Mouse (Mus musculus) embryonic facial prominence, embryonic 11.5 days (tissue): ENCODE measurements around the gene Crk. TPM values are rescaled to one million over a fixed set of nuclear protein-coding genes. Genes with fewer than 3 reads are reported as not detected.
A peak's percentile ranks its signal among the peaks of the same experiment; 100 is the strongest.

Experiments
- ATAC-seq: fragments of 200-750 bp; cut with Nextera tagmentation; replicated peaks from 2 replicates; pipeline ENCODE4 v1.8.0; 2017; ENCODE audit warnings: low read depth; ENCODE audit not compliant: insufficient number of reproducible peaks, low FRiP score, low TSS enrichment
- DNase-seq: peaks from one replicate; pipeline ENCODE4 v3.0.0-alpha.2; 2015; ENCODE audit warnings: low spot score
- H3K27ac ChIP-seq: fragments of 300-500 bp; sonication (generic); replicated peaks from 2 replicates; pipeline ENCODE4 v1.5.1; 2014; ENCODE audit warnings: mild to moderate bottlenecking, low read depth, low read length, control low read depth
- H3K27me3 ChIP-seq: fragments of 300-500 bp; sonication (generic); 2 replicates; pipeline ENCODE4 v1.6.1; 2014; ENCODE audit warnings: mild to moderate bottlenecking, low read length, moderate library complexity, mixed read lengths; ENCODE audit not compliant: control insufficient read depth, insufficient read depth
- H3K36me3 ChIP-seq: fragments of 300-500 bp; sonication (generic); replicated peaks from 2 replicates; pipeline ENCODE4 v1.6.1; 2014; ENCODE audit warnings: low read depth, mild to moderate bottlenecking, low read length, moderate library complexity, mixed read lengths; ENCODE audit not compliant: control insufficient read depth, insufficient read depth
- H3K4me1 ChIP-seq: fragments of 300-500 bp; sonication (generic); 2 replicates; pipeline ENCODE4 v1.6.1; 2014; ENCODE audit warnings: low read length, mixed read lengths; ENCODE audit not compliant: control insufficient read depth, insufficient read depth
- H3K4me2 ChIP-seq: fragments of 300-500 bp; sonication (generic); 2 replicates; pipeline ENCODE4 v1.6.1; 2014; ENCODE audit warnings: low read depth, mild to moderate bottlenecking, control low read depth, low read length, moderate library complexity
- H3K4me3 ChIP-seq: fragments of 300-500 bp; sonication (generic); 2 replicates; pipeline ENCODE4 v1.5.1; 2014; ENCODE audit warnings: low read depth, low read length, control low read depth
- H3K9ac ChIP-seq: fragments of 300-500 bp; sonication (generic); replicated peaks from 2 replicates; pipeline ENCODE4 v1.6.1; 2014; ENCODE audit warnings: mild to moderate bottlenecking, control low read depth, low read length
- H3K9me3 ChIP-seq: fragments of 300-500 bp; sonication (generic); replicated peaks from 2 replicates; pipeline ENCODE4 v1.6.1; 2016; ENCODE audit warnings: mild to moderate bottlenecking, low read length, inconsistent platforms, mixed read lengths; ENCODE audit not compliant: control insufficient read depth
- WGBS: fragments of 180-500 bp; shearing (Covaris S2); extraction: QIAGEN DNeasy Blood & Tissue Kit; methylation state at CpG from one replicate; pipeline ENCODE4 v1.1.7; 2014; 5-methylcytosine and 5-hydroxymethylcytosine counted together
- polyA plus RNA-seq: library from polyadenylated mRNA; unstranded; fragments of >200 nt; fragmentation: Nextera tagmentation; extraction: Ambion mirVana; gene quantifications from 2 replicates; pipeline ENCODE4 v1.2.1, GENCODE M21; 2014

Crk gene
- polyA plus RNA-seq, 1 experiment from 2014 or later = 118 TPM

DNA sequence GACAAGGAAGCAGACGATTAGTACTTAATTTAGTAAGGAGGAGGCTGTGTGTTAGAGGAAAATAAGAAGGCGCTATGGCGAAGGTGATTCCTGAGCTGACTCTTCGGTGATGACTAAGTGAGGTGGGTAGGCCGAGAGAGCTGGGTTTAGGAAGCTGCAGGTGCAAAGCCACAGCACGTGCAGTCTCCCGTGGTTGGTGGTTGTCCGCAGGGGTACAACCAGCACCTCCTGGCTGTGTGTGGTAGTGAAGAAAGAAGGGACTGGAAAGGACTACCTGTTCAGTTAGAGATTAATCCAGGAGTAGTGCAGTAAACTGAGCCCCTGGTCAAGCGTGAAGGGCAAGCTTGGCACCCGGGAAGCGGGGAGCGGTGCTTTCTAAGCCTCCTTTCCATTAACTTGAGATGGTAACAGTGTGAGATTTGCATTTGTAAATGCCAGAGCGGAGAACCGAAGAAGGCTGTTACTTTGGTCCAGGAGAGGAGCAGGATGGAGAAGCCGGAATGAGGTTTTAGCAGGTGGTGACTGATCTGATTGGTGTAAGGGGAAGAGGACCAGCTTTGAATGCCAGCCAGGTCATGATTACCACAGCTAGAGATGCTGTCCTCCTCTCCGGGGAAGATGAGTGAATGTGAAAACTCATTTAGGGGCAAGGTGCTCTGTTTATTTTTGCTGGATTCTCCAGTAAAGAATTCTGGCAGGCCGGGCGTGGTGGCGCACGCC lies 26.7 kb upstream of the Crk start:
- WGBS = 17% methylated on average over 20 of the region's 20 CpGs
- DNase-seq (no peak), ATAC-seq (no peak)
- peaks cover 15% of the 10 kb centered on the region for H3K27me3 ChIP-seq
- peak overlapping the region; percentile 67 for H3K4me3 ChIP-seq
- H3K27ac ChIP-seq = no peak overlapping the region
- H3K4me2 ChIP-seq = peak overlapping the region; percentile 91
- H3K9me3 ChIP-seq = no peaks in the 10 kb centered on the region
- peaks cover 9% of the 10 kb centered on the region for H3K4me1 ChIP-seq
- H3K9ac ChIP-seq = peak overlapping the region; percentile 78
- no peaks in the 10 kb centered on the region for H3K36me3 ChIP-seq

GRCm38 (mm10) chr11:75652942-75653684 lies 25.9 kb upstream of the Crk start:
- peaks cover 9% of the 10 kb centered on the region for H3K4me1 ChIP-seq
- H3K27me3 ChIP-seq = peaks cover 15% of the 10 kb centered on the region
- H3K9me3 ChIP-seq = no peaks in the 10 kb centered on the region
- DNase-seq (no peak), ATAC-seq (no peak)
- H3K4me3 ChIP-seq = 0 out of 2 replicates have a peak overlapping the region, but pooled peaks have one; percentile 2
- no peak overlapping the region for H3K9ac ChIP-seq
- 28% methylated on average over 14 of the region's 14 CpGs for WGBS
- H3K36me3 ChIP-seq = no peaks in the 10 kb centered on the region
- peak overlapping the region; percentile 94; the same call in 1 of the 2 replicates for H3K4me2 ChIP-seq
- no peak overlapping the region for H3K27ac ChIP-seq

- ATAC-seq (peak; percentile 12; the same call in 1 of the 2 replicates), DNase-seq (peak; percentile 88)
- peak overlapping the region; percentile 37; the same call in 1 of the 2 replicates for H3K9ac ChIP-seq
- peaks cover 15% of the 10 kb centered on the region for H3K27me3 ChIP-seq
- 1% methylated on average over 33 of the region's 45 CpGs for WGBS
- H3K36me3 ChIP-seq = no peaks in the 10 kb centered on the region
- H3K27ac ChIP-seq = no peak overlapping the region
- H3K4me2 ChIP-seq = peak overlapping the region; percentile 94
- H3K9me3 ChIP-seq = no peaks in the 10 kb centered on the region
- peak overlapping the region; percentile 46 for H3K4me3 ChIP-seq
- H3K4me1 ChIP-seq = peaks cover 9% of the 10 kb centered on the region
Observed at GRCm38 (mm10) chr11:75653781-75654470, 25.1 kb upstream of the Crk start.

DNA sequence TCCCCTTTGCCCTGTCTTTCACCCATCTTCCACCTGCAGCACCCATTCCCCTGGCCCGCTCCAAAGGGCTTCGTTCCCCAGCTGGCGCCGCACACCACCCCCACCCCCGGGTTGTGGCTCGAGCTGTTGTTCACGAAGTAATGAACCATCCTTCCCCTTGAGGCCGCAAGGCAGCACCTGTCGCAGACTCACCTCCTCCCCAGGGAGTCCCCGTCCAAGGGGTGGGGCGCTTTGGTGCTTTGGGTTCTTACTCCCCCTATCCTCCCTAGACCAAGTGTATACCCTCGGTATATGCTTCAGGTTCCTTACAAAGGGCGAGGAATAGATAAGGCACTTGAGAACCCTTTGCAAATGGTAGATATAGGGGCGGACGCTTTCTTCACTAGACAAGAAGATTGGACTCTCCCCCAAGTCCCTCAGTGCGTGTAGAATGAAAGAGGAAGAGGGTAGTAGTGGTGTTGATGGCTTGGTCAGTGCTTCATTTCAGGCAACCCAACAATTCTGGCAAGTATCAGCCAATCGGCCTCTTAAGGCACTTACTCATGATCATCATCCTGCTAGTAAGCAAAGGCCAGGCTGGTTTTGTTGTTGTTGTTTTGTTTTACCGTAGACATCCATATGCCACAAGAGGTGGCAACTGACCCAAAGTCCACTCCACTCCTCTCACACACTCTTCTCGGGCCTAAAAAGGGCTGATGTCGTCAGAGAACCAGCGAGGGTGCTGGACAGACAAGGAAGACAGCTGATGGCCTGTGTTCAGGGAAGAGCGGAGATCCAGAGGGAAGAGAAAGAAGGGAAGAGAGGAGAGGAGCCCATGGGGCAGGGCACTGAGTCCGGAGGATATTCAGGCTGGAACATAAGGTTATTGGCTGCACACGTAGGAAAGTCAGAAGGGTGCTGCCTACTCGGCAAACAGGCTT lies 24.3 kb upstream of the Crk start:
- WGBS = 41% methylated on average over 25 of the region's 25 CpGs
- DNase-seq = no peak
- Histone ChIP-seq H3K4me3 (peak overlapping the region; percentile 46), H3K4me2 (peak overlapping the region; percentile 94), H3K27ac (no peak overlapping the region), H3K27me3 (peaks cover 15% of the 10 kb centered on the region), H3K4me1 (peaks cover 9% of the 10 kb centered on the region), H3K9me3 (no peaks in the 10 kb centered on the region), H3K9ac (no peak overlapping the region), H3K36me3 (no peaks in the 10 kb centered on the region)
- no peak for ATAC-seq

DNA sequence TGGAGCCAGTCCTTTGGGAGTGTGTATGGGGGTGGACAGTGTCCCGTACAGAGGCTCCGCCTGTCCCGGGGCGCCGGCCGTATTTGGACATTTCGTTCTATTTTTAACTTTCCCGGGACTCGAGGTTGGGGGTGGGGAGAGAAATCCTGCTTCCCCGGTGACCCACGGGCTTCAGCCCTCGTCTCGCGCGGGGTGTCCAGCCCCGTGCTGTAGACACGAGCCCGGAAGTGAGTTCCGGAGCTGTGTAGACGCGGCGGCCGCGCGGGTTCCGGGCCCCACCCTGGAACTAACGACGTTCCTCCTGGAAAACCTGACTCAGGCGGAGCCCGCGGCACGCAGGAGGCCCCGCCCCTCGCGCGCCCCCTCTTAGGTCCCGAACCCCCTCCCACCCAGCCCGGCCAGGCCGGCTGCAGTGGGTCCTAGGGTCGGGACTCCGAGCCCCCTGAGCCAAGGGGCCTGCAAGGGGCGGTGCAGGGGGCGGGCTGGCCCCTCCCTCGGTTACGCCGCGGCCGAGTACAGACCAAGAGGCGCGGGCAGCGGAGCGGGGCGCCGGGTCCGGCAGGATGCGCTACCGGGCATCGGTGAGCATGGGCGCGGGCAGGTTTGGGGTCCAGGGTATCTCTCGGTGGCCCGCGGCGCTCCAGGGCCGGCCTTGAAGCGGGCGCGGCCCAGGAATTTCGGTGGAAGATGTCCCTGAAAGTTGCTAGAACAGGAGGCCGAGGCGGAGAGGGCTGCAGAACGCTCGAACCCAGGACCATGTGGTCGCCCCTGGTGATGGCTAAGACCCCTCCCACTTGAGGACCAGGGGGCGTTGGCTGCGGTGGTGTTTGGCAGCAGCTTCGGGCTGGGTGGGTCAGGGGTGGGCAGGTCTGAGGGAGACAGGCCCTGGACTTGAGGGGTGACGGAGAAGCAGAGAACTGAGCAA lies 23.2 kb upstream of the Crk start:
- no peaks in the 10 kb centered on the region for H3K9me3 ChIP-seq
- peak overlapping the region; percentile 53 for H3K4me3 ChIP-seq
- no peak overlapping the region for H3K27ac ChIP-seq
- H3K27me3 ChIP-seq = peaks cover 15% of the 10 kb centered on the region
- ATAC-seq = no peak; the same call in 1 of the 2 replicates
- peaks cover 9% of the 10 kb centered on the region for H3K4me1 ChIP-seq
- H3K4me2 ChIP-seq = peak overlapping the region; percentile 89
- H3K36me3 ChIP-seq = no peaks in the 10 kb centered on the region
- DNase-seq = peak; percentile 69
- H3K9ac ChIP-seq = peak overlapping the region; percentile 74
- under 1% methylated on average over 78 of the region's 78 CpGs for WGBS

DNA sequence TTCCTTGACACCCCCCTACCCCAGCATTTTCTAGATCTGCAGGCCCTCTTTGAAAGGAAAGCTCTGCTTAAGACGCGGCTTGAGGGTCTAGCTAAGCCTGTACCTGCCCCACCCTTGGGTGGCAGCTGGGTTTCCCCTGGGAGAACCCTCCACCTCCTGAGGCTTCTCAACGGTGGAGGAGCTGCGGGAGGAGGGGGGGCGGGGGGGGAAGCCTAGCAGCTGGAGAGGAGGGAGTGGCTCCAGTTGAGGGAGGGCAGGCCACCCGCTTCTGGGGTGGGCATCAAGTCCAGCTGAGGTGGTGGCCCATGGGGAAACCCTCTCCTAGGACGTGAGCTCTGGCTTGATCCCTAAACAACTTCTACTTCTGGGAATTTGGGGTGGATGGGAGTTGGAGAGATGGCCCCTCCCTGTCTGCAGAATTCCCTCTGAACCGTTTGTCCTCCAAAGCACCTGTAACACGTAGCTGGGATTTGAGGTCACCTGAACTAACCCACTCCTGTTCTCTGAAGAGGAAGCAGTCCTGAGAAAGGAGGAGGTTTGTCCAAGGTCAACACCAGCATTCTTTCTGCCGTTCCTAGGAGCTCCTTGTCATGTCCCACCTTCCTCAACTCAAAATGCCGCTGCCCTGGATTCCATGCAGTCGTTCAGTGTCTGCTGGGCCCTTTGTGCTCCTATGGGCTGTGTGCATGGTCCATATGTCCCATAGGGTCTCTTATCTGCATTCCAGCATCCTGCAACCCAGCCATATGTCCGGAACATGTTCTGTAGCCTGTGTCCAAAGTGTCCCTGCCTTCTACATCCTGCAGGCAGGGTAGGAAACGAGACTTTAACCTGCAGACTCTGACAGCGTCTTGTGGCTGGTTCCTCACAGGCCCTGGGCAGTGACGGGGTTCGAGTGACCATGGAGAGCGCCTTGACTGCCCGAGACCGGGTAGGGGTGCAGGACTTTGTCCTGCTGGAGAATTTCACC lies 22.2 kb upstream of the Crk start:
- Histone ChIP-seq H3K9ac (peak overlapping the region; percentile 74), H3K4me2 (peak overlapping the region; percentile 89), H3K27me3 (peaks cover 15% of the 10 kb centered on the region), H3K9me3 (no peaks in the 10 kb centered on the region), H3K36me3 (no peaks in the 10 kb centered on the region), H3K27ac (no peak overlapping the region), H3K4me3 (peak overlapping the region; percentile 53), H3K4me1 (peaks cover 9% of the 10 kb centered on the region)
- ATAC-seq (no peak), DNase-seq (no peak)
- WGBS = 60% methylated on average over 20 of the region's 20 CpGs
